ENCODE assay signal across 12 mouse cellular contexts in the genomic region with DNA sequence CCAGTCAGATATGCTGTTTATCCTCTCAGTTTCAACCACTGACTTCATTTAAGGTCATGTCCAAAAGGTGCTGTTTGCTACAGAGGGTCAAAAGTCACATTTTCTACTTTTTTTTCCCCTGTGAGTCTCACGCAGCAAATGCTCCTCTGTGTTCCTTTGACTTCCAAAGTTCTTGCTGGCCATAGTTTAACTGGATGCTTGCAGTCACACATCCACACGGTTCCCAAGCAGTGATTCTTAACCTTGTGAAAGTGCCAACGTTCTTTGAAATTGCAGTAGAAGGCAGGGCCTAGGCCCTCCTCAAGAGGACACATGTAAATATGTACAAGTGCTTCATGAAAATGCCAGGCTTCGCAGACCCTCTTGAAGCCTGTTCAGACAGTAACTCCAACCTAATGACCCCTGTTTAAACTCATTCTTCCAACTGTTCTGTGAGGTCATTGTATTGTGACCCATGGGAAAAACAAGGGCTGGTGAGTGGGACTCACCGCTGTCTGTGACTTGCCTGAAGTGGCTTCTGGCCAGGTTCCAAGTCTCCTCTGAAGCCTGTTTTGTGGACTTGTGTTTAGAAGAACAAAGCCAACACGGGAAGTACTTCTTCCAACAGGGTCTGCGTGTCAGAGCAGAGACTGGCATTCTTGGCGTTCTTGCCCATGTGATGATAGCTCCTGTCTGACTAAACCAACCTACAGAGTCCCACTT.
A peak's percentile ranks its signal among the peaks of the same experiment; 100 is the strongest.
DNase-seq lines count a peak whose midpoint lies in the region; ATAC-seq lines count a peak whose summit lies in the region.
"Had no signal": no experiment of that assay in that cellular context is flagged by ENCODE, and none has a peak within 500 bp of the region (broad histone marks: within the 10 kb centered on the region; RNA-seq: fewer than 3 reads in every experiment).

No protein-coding gene starts in this region.

- no peak overlapping the region for H3K9ac ChIP-seq in midbrain, embryonic 15.5 days

- ATAC-seq in cerebellum, adult (ENCODE audit: insufficient number of reproducible peaks, low FRiP score, low TSS enrichment) = no peak
- ATAC-seq in midbrain, embryonic 15.5 days (replicated peaks) = no peak

- no peak overlapping the region for H3K27ac ChIP-seq in midbrain, embryonic 10.5 days (replicated peaks)
- no peak overlapping the region for H3K27ac ChIP-seq in midbrain, embryonic 15.5 days

- H3K9me3 ChIP-seq in midbrain, embryonic 10.5 days (replicated peaks) = no peaks in the 10 kb centered on the region
- H3K9me3 ChIP-seq in midbrain, embryonic 15.5 days = no peaks in the 10 kb centered on the region

- no peaks in the 10 kb centered on the region for H3K36me3 ChIP-seq in midbrain, embryonic 10.5 days
- H3K36me3 ChIP-seq in midbrain, embryonic 15.5 days (replicated peaks) = no peaks in the 10 kb centered on the region

- 0 out of 2 replicates have a peak, but pooled peaks cover under 1% of the 10 kb centered on the region for H3K4me1 ChIP-seq in midbrain, embryonic 10.5 days
- no peaks in the 10 kb centered on the region for H3K4me1 ChIP-seq in midbrain, embryonic 15.5 days

- WGBS in midbrain, embryonic 10.5 days = 84% methylated on average over 8 of the region's 8 CpGs
- 73% methylated on average over 8 of the region's 8 CpGs for WGBS in midbrain, embryonic 15.5 days

- no peak overlapping the region for H3K4me3 ChIP-seq in midbrain, embryonic 10.5 days
- no peak overlapping the region for H3K4me3 ChIP-seq in midbrain, embryonic 15.5 days
- H3K4me3 ChIP-seq: erythroblast, embryonic 14.5 days had no signal

- DNase-seq in cerebellum, postnatal 10 days = peak; percentile 35 to 48
- peak; percentile 9 for DNase-seq in midbrain, embryonic 10.5 days (ENCODE audit: low spot score)
- peak; percentile 29 to 61 for DNase-seq in kidney, adult 8-10 months
- DNase-seq in lung, postnatal 25 days (ENCODE audit: low spot score) = peak; percentile 77
- DNase-seq in MN1 (ENCODE audit: low spot score) = no peak
- DNase-seq in natural killer cell, adult 2 months (ENCODE audit: low spot score in 2 of 2) = no peak
- DNase-seq: cerebellum, adult 11-12 months; gastrocnemius, postnatal 10 days; thymus, postnatal 14 days had no signal

- H3K4me2 ChIP-seq in midbrain, embryonic 15.5 days = no peak overlapping the region

- H3K27me3 ChIP-seq in midbrain, embryonic 10.5 days (ENCODE audit: low read depth, poor library complexity, severe bottlenecking) = no peaks in the 10 kb centered on the region; the same call in 1 of the 2 replicates
- no peaks in the 10 kb centered on the region for H3K27me3 ChIP-seq in midbrain, embryonic 15.5 days (replicated peaks)

Comparison
In these comparisons a context has a peak if more than half of its experiments do, and no peak if none do; other contexts are left out.
1. DNase-seq: peak in cerebellum, postnatal 10 days (2 of 2), midbrain, embryonic 10.5 days (single experiment), kidney, adult 8-10 months (2 of 2) and lung, postnatal 25 days (single experiment); none in MN1 (single experiment) and natural killer cell, adult 2 months (0 of 2).